Mouse (Mus musculus) kidney, adult 18-20 months (tissue): Measurements from ENCODE around the gene Coro7.
A peak's percentile ranks its signal among the peaks of the same experiment; 100 is the strongest.

Experiments
- DNase-seq: peaks from one replicate; pipeline ENCODE4 v3.0.0; 2021

Coro7 gene

GRCm38 (mm10) chr16:4646831-4647230 is 32.7 kb downstream of the Coro7 start:
- DNase-seq = no peak

GRCm38 (mm10) chr16:4645867-4646266 is 33.7 kb downstream of the Coro7 start:
- DNase-seq = no peak

- peak; percentile 87 for DNase-seq
These were observed 35.7 kb downstream of the Coro7 start for GRCm38 (mm10) chr16:4643670-4644419.

DNA sequence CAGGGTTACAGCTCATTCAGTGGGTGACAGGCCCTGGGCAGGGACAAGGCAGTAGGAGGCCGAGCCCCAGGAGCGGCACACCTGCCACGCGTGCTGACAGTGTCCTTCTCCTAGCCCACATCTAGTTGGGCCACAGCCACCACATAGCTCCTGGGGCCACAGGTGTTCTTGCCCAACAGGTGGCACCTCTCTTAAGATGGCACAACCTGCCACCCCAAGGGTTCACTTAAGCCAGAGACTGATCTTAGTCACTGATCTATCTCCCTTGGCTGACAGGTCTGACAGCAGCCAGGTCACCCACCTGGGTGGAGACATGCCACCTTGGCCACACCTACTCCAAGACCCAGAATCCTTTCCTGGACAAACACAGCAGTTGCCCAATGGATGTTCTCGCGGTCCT is 36.6 kb downstream of the Coro7 start:
- DNase-seq = no peak

DNA sequence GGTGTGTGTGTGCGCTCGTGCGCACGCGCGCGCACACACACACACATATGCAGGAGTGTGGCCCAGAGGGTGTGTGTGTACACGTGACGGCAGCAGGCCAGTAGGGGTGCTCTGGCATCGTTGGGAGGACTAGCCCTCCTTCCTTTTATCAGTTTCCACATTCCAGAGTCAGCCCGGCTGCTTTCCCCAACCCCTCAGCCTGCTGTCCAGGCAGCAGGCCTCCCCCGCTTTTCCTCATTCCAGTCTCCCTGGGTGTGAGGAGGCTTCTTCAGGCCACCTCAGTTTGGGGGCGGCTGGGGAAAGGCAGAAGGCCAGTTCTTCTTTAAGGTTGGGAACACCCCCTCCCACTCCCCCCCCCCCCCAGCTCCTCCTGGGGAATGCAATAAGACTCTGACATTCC is 37.4 kb downstream of the Coro7 start:
- peak; percentile 53 for DNase-seq

GRCm38 (mm10) chr16:4641119-4641838 is 38.3 kb downstream of the Coro7 start:
- peak; percentile 38 for DNase-seq

GRCm38 (mm10) chr16:4640267-4641005 is 39.1 kb downstream of the Coro7 start:
- peak; percentile 82 for DNase-seq

- DNase-seq = peak; percentile 93
These were observed 39.7 kb downstream of the Coro7 start, which contains the start of the genes Vasn and Dnaja3 for GRCm38 (mm10) chr16:4639831-4640237. Vasn (plus strand) TSS chr16:4639941. Dnaja3 (plus strand) TSS chr16:4639989.

DNA sequence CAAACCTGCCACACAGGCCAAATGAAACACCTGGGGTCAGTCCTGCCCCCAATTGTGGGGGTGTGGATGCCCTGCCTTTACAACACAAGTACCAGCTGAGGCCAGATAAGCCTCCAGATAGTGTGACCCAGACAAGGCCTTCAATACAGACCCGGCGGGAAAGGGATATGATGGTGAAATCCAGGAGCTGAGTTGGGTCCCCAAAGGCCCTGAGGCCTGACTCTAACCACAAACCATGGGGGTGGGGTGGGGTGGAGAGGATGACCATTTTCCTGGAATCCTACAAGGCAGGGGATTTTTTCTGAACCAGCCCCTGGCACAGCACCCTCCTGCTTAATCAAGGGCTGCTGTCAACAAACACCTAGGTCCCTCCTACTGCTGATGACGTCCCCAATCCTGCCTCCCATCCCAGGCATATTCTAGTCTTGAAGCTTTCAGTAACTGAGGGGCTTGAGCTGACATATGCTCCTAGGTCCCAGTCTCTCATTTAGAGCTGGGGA is 40.6 kb downstream of the Coro7 start:
- DNase-seq = no peak

DNA sequence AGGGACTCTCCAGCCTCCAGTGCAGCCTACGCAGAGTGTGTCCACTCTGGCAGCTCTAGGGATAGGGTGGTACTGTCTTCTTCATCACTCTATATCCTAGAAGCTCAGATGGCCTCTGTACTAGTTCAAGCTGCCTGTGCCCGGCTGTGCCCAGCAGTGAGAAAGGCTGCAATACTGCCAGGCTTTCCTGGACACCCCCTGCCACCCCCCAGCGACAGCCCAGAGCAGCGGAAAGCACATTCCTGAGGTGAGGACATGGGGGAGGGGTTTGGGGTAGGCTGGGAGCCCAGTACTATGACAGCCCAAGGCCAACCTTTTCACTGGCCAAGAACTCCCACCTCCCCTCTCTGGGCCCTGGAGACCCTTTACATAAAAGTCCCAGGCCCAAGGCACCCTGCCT is 43.8 kb downstream of the Coro7 start:
- DNase-seq = no peak

- no peak for DNase-seq
These were observed 44.9 kb downstream of the Coro7 start for GRCm38 (mm10) chr16:4634681-4635080.

- no peak for DNase-seq
These were observed 45.9 kb downstream of the Coro7 start for GRCm38 (mm10) chr16:4633661-4634060.

DNA sequence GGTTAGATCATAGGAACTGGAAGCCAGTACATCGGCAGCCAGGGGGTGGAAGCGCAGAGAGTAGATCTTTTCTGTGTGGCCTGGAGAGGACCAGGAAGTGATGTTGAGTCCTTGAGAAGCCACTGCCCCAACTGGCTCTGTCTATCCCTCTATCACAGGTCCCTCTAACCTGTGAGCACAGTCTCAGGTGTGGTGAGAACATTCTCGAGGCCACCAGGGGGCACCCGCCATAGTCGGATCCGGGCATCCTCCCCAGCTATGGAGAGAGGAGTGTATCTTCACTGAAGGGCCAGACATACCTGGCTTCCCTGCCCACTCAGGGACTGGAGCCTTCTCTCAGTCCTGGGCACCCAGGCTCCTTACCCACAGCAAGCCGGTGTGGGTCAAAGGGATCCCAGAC is 47.5 kb downstream of the Coro7 start:
- peak; percentile 75 for DNase-seq

GRCm38 (mm10) chr16:4629950-4630349 is 49.6 kb downstream of the Coro7 start:
- peak; percentile 90 for DNase-seq

- no peak for DNase-seq
These were observed 50.6 kb downstream of the Coro7 start for GRCm38 (mm10) chr16:4628898-4629419.

DNA sequence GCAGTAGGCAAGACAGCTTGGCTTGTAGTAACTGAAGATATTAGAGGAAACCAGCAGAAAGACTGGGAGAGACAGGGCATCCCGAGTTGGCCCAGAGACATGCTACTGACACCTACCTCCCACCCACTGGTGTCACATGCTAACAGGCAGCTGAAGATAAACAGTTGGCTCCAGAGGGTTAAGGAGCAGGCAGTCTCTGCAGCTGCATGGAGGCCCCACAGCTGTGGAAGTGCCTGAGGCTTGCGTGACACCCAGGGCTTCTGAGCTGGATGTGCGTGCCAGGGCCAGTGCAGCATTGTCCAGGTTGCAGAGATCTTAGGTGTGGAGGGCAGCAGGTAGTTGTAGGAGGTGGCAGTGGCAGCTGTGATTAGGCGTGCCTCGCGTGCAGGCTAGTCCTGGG is 52.5 kb downstream of the Coro7 start:
- DNase-seq = no peak

DNA sequence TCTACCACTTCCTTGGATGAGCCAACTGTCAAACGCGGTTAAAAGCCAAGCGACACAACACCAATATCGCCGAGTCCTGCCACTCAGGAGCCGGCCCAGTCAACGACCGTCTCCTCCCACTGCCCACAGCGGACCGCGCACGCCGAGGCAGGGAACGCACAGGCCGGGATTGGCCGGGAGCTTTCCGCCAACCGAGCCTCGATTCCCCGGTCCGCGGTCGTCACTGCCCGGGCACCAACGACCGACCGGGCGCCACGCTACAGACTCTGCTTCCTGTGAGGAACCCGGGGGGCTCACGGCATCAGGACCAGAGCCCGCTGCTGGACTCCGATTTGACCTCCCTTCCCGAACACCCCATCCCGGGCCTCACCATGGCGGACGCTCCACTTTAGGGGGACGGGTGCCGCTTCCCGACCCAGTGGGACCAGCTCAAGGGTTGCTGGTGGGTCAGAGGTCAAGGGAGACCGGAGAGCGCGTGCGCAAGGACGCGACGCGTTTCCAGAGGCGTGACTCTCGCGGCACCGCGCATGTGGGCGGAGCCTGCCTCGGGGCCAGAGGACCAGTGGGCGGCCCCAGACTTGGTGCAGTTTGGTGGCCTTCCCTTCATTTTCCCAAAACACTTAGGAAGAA is 55.0 kb downstream of the Coro7 start, which contains the start of gene Pam16:
Gene Pam16, minus strand, starts transcription at position 508 of the 630 bp plus-strand sequence.
- DNase-seq = peak; percentile 93

GRCm38 (mm10) chr16:4624074-4624473 is 55.5 kb downstream of the Coro7 start:
- no peak for DNase-seq

DNA sequence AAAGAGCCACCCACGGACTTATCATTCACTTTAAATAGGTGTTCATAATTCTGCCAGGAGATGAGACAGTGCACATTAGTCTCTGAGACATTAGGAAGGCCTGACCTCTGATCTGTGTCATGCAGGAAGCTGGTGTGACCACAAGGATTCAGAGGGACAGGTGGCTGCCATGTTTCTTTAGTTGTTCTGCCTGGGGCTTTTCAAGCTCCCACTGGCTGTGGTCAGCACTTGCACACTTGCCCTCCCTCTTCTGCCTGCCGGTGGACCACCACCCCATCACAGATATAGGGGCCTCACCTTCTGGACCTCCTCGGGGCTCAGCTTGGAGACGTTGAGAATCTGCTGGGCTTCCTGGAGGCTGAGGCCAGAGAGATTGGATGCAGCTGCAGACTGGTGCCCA is 62.7 kb downstream of the Coro7 start:
- no peak for DNase-seq

GRCm38 (mm10) chr16:4615297-4615696 is 64.3 kb downstream of the Coro7 start:
- DNase-seq = no peak

- DNase-seq = peak; percentile 72
These were observed 64.9 kb downstream of the Coro7 start for GRCm38 (mm10) chr16:4614639-4615038.

- DNase-seq = no peak
These were observed 65.8 kb downstream of the Coro7 start for GRCm38 (mm10) chr16:4613736-4614135.
